Mouse (Mus musculus) cortical plate, adult 2 months (tissue): ENCODE data around the gene Lcn11.

Source experiments
- CTCF ChIP-seq: fragments of 200-500 bp; IDR thresholded peaks from 2 replicates; pipeline ENCODE4 v1.5.1; 2011; ENCODE audit warnings: mild to moderate bottlenecking, control low read depth, low read length; ENCODE audit not compliant: insufficient read depth; ENCODE audit errors: extremely low read depth
- POLR2A ChIP-seq: fragments of 200-500 bp; IDR thresholded peaks from 2 replicates; pipeline ENCODE4 v1.6.1; 2011; ENCODE audit warnings: mild to moderate bottlenecking, low read length, control low read depth; ENCODE audit not compliant: insufficient read depth; ENCODE audit errors: extremely low read depth

DNA sequence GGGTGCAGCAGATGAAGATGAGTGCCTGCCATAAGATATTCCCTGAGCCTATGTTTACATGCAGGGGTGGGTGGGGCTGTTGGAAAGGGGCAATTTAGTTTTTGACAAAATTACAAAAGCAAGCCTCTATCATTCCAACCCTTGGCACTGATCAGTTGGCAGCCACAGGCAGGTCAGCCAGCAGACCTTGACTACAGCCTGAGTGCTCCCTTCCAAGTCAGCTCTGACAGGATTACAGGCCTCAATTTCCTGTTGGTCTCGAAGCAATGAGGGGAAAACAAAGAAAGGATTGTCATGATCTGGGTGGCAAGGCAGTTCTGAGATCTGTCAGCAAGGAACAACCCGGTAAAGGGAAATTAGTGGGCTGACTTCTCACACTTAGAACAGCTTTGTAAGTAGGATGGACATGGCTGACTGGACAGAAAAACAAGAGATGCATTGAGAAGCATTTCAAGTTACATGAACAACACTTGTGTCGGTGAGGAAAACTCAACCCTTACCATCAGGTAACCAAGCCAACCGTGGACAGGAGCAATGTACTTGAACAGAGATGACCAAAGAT lies 18.7 kb upstream of the Lcn11 start:
- no peak for TF ChIP-seq CTCF
- no peak for TF ChIP-seq POLR2A
